Mouse (Mus musculus) liver, embryonic 11.5 days (tissue): ENCODE results near the gene Sf3b2. TPM values are rescaled to one million over a fixed set of nuclear protein-coding genes. Genes with fewer than 3 reads are reported as not detected.

ENCODE experiments used
- ATAC-seq: fragments of 200-750 bp; cut with Nextera tagmentation; replicated peaks from 2 replicates; pipeline ENCODE4 v1.8.0; 2017; ENCODE audit warnings: moderate number of reproducible peaks, mild to moderate bottlenecking, moderate TSS enrichment, moderate library complexity; ENCODE audit not compliant: low FRiP score
- DNase-seq: peaks from one replicate; pipeline ENCODE4 v3.0.0-alpha.2; 2017; ENCODE audit warnings: low spot score
- H3K27ac ChIP-seq: fragments of 300-500 bp; sonication (generic); 2 replicates; pipeline ENCODE4 v1.5.1; 2014; ENCODE audit warnings: mild to moderate bottlenecking, low read depth, low read length, control low read depth
- H3K27me3 ChIP-seq: fragments of 300-500 bp; sonication (generic); replicated peaks from 2 replicates; pipeline ENCODE4 v1.6.1; 2014; ENCODE audit warnings: low read length, mixed read lengths; ENCODE audit not compliant: control insufficient read depth, insufficient read depth
- H3K36me3 ChIP-seq: fragments of 300-500 bp; sonication (generic); 2 replicates; pipeline ENCODE4 v1.6.1; 2014; ENCODE audit warnings: mild to moderate bottlenecking, low read length, moderate library complexity, mixed read lengths; ENCODE audit not compliant: control insufficient read depth, insufficient read depth
- H3K4me1 ChIP-seq: fragments of 300-500 bp; sonication (generic); replicated peaks from 2 replicates; pipeline ENCODE4 v1.6.1; 2014; ENCODE audit warnings: low read length, mixed read lengths; ENCODE audit not compliant: control insufficient read depth, insufficient read depth
- H3K4me2 ChIP-seq: fragments of 300-500 bp; sonication (generic); 2 replicates; pipeline ENCODE4 v1.6.1; 2014; ENCODE audit warnings: mild to moderate bottlenecking, control low read depth, moderate library complexity
- H3K4me3 ChIP-seq: fragments of 300-500 bp; sonication (generic); 2 replicates; pipeline ENCODE4 v1.5.1; 2014; ENCODE audit warnings: low read depth, low read length, control low read depth
- H3K9ac ChIP-seq: fragments of 300-500 bp; sonication (generic); 2 replicates; pipeline ENCODE4 v1.6.1; 2014; ENCODE audit warnings: low read depth, low read length, control low read depth
- H3K9me3 ChIP-seq: fragments of 300-500 bp; sonication (generic); 2 replicates; pipeline ENCODE4 v1.6.1; 2016; ENCODE audit warnings: low read length, inconsistent platforms, mixed read lengths; ENCODE audit not compliant: control insufficient read depth
- WGBS: fragments of 180-500 bp; shearing (Covaris S2); extraction: QIAGEN DNeasy Blood & Tissue Kit; methylation state at CpG from one replicate; pipeline ENCODE4 v1.1.7; 2014; 5-methylcytosine and 5-hydroxymethylcytosine counted together
- polyA plus RNA-seq: library from polyadenylated mRNA; unstranded; fragments of >200 nt; fragmentation: Nextera tagmentation; extraction: Ambion mirVana; gene quantifications from 2 replicates; pipeline ENCODE4 v1.2.1, GENCODE M21; 2014

The Sf3b2 gene
- polyA plus RNA-seq, 1 experiment from 2014 or later, result 285 TPM

GRCm38 (mm10) chr19:5224077-5224476 lies 71.2 kb downstream of the Sf3b2 start:
- WGBS, result 79% methylated on average over 4 of the region's 4 CpGs
- ATAC-seq (no peak), DNase-seq (no peak)
- Histone ChIP-seq H3K9ac (no peak overlapping the region), H3K36me3 (no peaks in the 10 kb centered on the region), H3K4me2 (no peak overlapping the region), H3K27ac (no peak overlapping the region), H3K9me3 (no peaks in the 10 kb centered on the region), H3K4me3 (no peak overlapping the region), H3K27me3 (no peaks in the 10 kb centered on the region), H3K4me1 (no peaks in the 10 kb centered on the region)

Other genes starting within 250 kb of the Sf3b2 start
- 1.3 and 1.4 TPM in 2 replicates for gene Rin1, start 245.0 kb downstream of the Sf3b2 start, polyA plus RNA-seq
- gene Cd248, start 227.4 kb downstream of the Sf3b2 start, polyA plus RNA-seq, result 28.6 and 29.3 TPM in 2 replicates
- gene Tmem151a, start 209.9 kb downstream of the Sf3b2 start, polyA plus RNA-seq, result 2.6 TPM in 2 replicates
- gene Yif1a, start 206.9 kb downstream of the Sf3b2 start, polyA plus RNA-seq, result 77.8 and 83.4 TPM in 2 replicates
- 8.4 and 9.5 TPM in 2 replicates for gene Cnih2, start 196.9 kb downstream of the Sf3b2 start, polyA plus RNA-seq
- 180 and 185 TPM in 2 replicates for gene Rab1b, start 188.4 kb downstream of the Sf3b2 start, polyA plus RNA-seq
- gene Klc2, start 176.9 kb downstream of the Sf3b2 start, polyA plus RNA-seq, result 7.3 and 8.3 TPM in 2 replicates
- gene Pacs1, start 22.3 kb downstream of the Sf3b2 start, polyA plus RNA-seq, result 27.0 and 30.3 TPM in 2 replicates
- 1.6 and 2.1 TPM in 2 replicates for gene Gal3st3, start 2.9 kb upstream of the Sf3b2 start, polyA plus RNA-seq
- not detected in 2 replicates for gene Catsper1, start 40.3 kb upstream of the Sf3b2 start, polyA plus RNA-seq
- not detected in 2 replicates for gene Cst6, start 54.1 kb upstream of the Sf3b2 start, polyA plus RNA-seq
- gene Eif1ad, start 71.3 kb upstream of the Sf3b2 start, polyA plus RNA-seq, result 72.9 and 76.5 TPM in 2 replicates
- 601 and 643 TPM in 2 replicates for gene Banf1, start 71.7 kb upstream of the Sf3b2 start, polyA plus RNA-seq
- gene Sart1, start 93.2 kb upstream of the Sf3b2 start, polyA plus RNA-seq, result 62.7 and 73.3 TPM in 2 replicates
- gene Tsga10ip, start 107.1 kb upstream of the Sf3b2 start, polyA plus RNA-seq, result 0.30 and 1.2 TPM in 2 replicates
- gene Drap1, start 129.5 kb upstream of the Sf3b2 start, polyA plus RNA-seq, result 124 and 151 TPM in 2 replicates
- 24.2 and 27.2 TPM in 2 replicates for gene AI837181, start 129.7 kb upstream of the Sf3b2 start, polyA plus RNA-seq
- gene Fosl1, start 152.1 kb upstream of the Sf3b2 start, polyA plus RNA-seq, result 0.52 and 0.59 TPM in 2 replicates
- 5.8 and 6.3 TPM in 2 replicates for gene Ccdc85b, start 162.4 kb upstream of the Sf3b2 start, polyA plus RNA-seq
- 60.9 and 66.7 TPM in 2 replicates for gene Fibp, start 165.2 kb upstream of the Sf3b2 start, polyA plus RNA-seq
- gene Ctsw, start 173.1 kb upstream of the Sf3b2 start, polyA plus RNA-seq, result 0.39 and 0.52 TPM in 2 replicates
- gene Efemp2, start 178.5 kb upstream of the Sf3b2 start, polyA plus RNA-seq, result 47.8 and 55.3 TPM in 2 replicates
- 28.3 and 33.8 TPM in 2 replicates for gene Mus81, start 192.9 kb upstream of the Sf3b2 start, polyA plus RNA-seq
- 2,498 and 2,516 TPM in 2 replicates for gene Cfl1, start 195.0 kb upstream of the Sf3b2 start, polyA plus RNA-seq
- not detected in 2 replicates for gene 1700020D05Rik, start 208.3 kb upstream of the Sf3b2 start, polyA plus RNA-seq
- gene Snx32, start 215.1 kb upstream of the Sf3b2 start, polyA plus RNA-seq, result 7.0 and 8.3 TPM in 2 replicates